Mouse (Mus musculus) forebrain, embryonic 16.5 days (tissue): ENCODE measurements around the gene Dusp1. TPM values are rescaled to one million over a fixed set of nuclear protein-coding genes. Genes with fewer than 3 reads are reported as not detected.

Experiments
- ATAC-seq: fragments of 200-750 bp; cut with Nextera tagmentation; 2 replicates; pipeline ENCODE4 v1.8.0; 2017; ENCODE audit warnings: mild to moderate bottlenecking, moderate library complexity
- H3K27ac ChIP-seq: fragments of 300-500 bp; sonication (generic); 2 replicates; pipeline ENCODE4 v1.5.1; 2014; ENCODE audit warnings: low read length, control low read depth
- H3K27me3 ChIP-seq: fragments of 300-500 bp; sonication (generic); replicated peaks from 2 replicates; pipeline ENCODE4 v1.6.1; 2014; ENCODE audit warnings: low read length; ENCODE audit not compliant: control insufficient read depth, insufficient read depth
- H3K36me3 ChIP-seq: fragments of 300-500 bp; sonication (generic); 2 replicates; pipeline ENCODE4 v1.6.1; 2014; ENCODE audit not compliant: control insufficient read depth, insufficient read depth
- H3K4me1 ChIP-seq: fragments of 300-500 bp; sonication (generic); replicated peaks from 2 replicates; pipeline ENCODE4 v1.6.1; 2014; ENCODE audit warnings: low read length; ENCODE audit not compliant: control insufficient read depth, insufficient read depth
- H3K4me2 ChIP-seq: fragments of 300-500 bp; sonication (generic); 2 replicates; pipeline ENCODE4 v1.6.1; 2014; ENCODE audit warnings: mild to moderate bottlenecking, low read length, control low read depth
- H3K4me3 ChIP-seq: fragments of 300-500 bp; sonication (generic); replicated peaks from 2 replicates; pipeline ENCODE4 v1.5.1; 2014; ENCODE audit warnings: mild to moderate bottlenecking, low read length, control low read depth
- H3K9ac ChIP-seq: fragments of 300-500 bp; sonication (generic); replicated peaks from 2 replicates; pipeline ENCODE4 v1.6.1; 2014; ENCODE audit warnings: low read depth, low read length, control low read depth
- H3K9me3 ChIP-seq: fragments of 300-500 bp; sonication (generic); 2 replicates; pipeline ENCODE4 v1.6.1; 2016; ENCODE audit warnings: low read length; ENCODE audit not compliant: control insufficient read depth
- WGBS: fragments of 180-500 bp; shearing (Covaris S2); extraction: QIAGEN DNeasy Blood & Tissue Kit; methylation state at CpG from one replicate; pipeline ENCODE4 v1.1.7; 2014; 5-methylcytosine and 5-hydroxymethylcytosine counted together
- microRNA-seq: library from miRNA; unstranded; fragments of <30 nt; microRNA quantifications from one replicate; pipeline ENCODE4, GENCODE M21; 2017
- polyA plus RNA-seq: library from polyadenylated mRNA; unstranded; fragments of >200 nt; fragmentation: Nextera tagmentation; extraction: Ambion mirVana; gene quantifications from 2 replicates; pipeline ENCODE4 v1.2.1, GENCODE M21; 2015

The Dusp1 gene
- polyA plus RNA-seq, 1 experiment from 2014 or later: 44.1 TPM

DNA sequence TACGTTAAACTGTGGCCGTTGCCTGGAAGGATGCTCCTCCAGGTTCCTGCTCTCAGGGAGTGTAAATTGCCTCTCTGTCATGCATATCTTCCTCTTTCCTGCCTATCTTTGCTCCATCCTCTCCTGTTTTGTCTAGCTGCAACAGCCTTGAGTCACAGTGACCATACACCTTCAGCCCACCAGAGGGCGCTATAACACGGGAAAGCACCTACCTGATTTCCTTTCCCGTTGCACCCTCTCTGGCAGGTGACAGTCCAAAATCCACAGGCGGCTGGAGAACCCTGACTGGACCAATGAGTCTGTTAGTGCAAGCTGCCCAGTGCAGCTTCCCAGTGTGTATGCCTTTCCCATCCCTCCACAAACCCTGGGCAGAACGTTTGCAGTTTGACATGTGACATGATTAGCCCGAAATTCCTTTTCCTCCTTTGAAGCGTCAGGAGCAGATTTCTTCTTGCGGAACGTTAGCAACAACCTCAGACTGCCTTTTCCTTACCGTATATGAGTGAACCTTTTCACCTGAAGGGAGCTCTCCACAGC, 99.2 kb downstream of the Dusp1 start:
- Histone ChIP-seq H3K4me3 (no peak overlapping the region), H3K4me2 (no peak overlapping the region), H3K27ac (no peak overlapping the region), H3K9ac (peak overlapping the region; percentile 34; the same call in 1 of the 2 replicates), H3K9me3 (no peaks in the 10 kb centered on the region), H3K36me3 (no peaks in the 10 kb centered on the region), H3K4me1 (peaks cover 3% of the 10 kb centered on the region; the same call in 1 of the 2 replicates), H3K27me3 (no peaks in the 10 kb centered on the region)
- 30% methylated on average over 12 of the region's 12 CpGs for WGBS
- no peak; the same call in 1 of the 2 replicates for ATAC-seq

- Histone ChIP-seq H3K9me3 (no peaks in the 10 kb centered on the region), H3K36me3 (no peaks in the 10 kb centered on the region), H3K4me2 (no peak overlapping the region), H3K4me1 (no peaks in the 10 kb centered on the region), H3K4me3 (no peak overlapping the region), H3K27ac (no peak overlapping the region), H3K9ac (no peak overlapping the region), H3K27me3 (no peaks in the 10 kb centered on the region)
- no peak for ATAC-seq
- 53% methylated on average over 7 of the region's 7 CpGs for WGBS
Observed at GRCm38 (mm10) chr17:26458049-26458448, 103.9 kb downstream of the Dusp1 start.

DNA sequence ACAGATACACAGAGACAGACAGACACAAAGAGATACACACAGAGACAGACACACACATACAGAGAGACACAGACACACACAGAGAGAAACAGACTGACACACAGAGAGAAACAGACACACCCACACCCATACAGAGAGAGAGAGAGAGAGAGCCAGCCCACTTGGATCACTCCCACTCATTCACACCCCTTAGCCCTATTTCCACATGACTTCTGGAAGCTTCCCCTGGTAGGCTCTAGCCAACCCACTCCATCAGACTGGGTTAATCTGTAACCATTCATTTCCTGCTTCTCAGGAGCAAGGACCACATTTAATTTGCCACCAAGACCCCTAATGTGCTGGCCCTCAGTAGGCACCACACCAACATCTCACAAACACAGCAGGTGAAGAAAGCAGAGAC, 104.4 kb downstream of the Dusp1 start:
- no peak for ATAC-seq
- Histone ChIP-seq H3K9ac (no peak overlapping the region), H3K4me1 (no peaks in the 10 kb centered on the region), H3K9me3 (no peaks in the 10 kb centered on the region), H3K36me3 (no peaks in the 10 kb centered on the region), H3K27me3 (no peaks in the 10 kb centered on the region), H3K4me3 (no peak overlapping the region), H3K27ac (no peak overlapping the region), H3K4me2 (no peak overlapping the region)

Small RNA genes lying within 50 kb of the gene (microRNA-seq; reads per million reads assigned to microRNA genes)
- gene Gm22420: not detected

Other genes starting within 250 kb of the Dusp1 start
- gene Neurl1b, start 147.3 kb downstream of the Dusp1 start, polyA plus RNA-seq: 2.4 and 4.1 TPM in 2 replicates
- 102 and 113 TPM in 2 replicates for gene Ergic1, start 639 bp downstream of the Dusp1 start, polyA plus RNA-seq
- 129 and 146 TPM in 2 replicates for gene Atp6v0e, start 101.1 kb upstream of the Dusp1 start, polyA plus RNA-seq
- gene Crebrf, start 153.5 kb upstream of the Dusp1 start, polyA plus RNA-seq: 11.9 and 14.5 TPM in 2 replicates
- 46.8 and 53.7 TPM in 2 replicates for gene Bnip1, start 218.9 kb upstream of the Dusp1 start, polyA plus RNA-seq